Mouse (Mus musculus) skeletal muscle tissue, adult 2 months (tissue): ENCODE measurements around the gene Hrh3.

Source experiments
- DNase-seq: peaks from one replicate; pipeline ENCODE4 v3.0.0-alpha.2; 2012; ENCODE audit warnings: low read depth, low spot score

Gene Hrh3

GRCm38 (mm10) chr2:180107081-180107480 is 2.8 kb upstream of the Hrh3 start:
- no peak for DNase-seq

GRCm38 (mm10) chr2:180105441-180106190 is 1.3 kb upstream of the Hrh3 start:
- no peak for DNase-seq

- no peak for DNase-seq
These were observed 530 bp upstream of the Hrh3 start for GRCm38 (mm10) chr2:180104659-180105377.

GRCm38 (mm10) chr2:180103151-180103977 is 924 bp downstream of the Hrh3 start:
- no peak for DNase-seq

- DNase-seq, result no peak
These were observed 4.8 kb downstream of the Hrh3 start for GRCm38 (mm10) chr2:180099529-180099928.

GRCm38 (mm10) chr2:180098167-180098566 is 6.1 kb downstream of the Hrh3 start:
- no peak for DNase-seq

- DNase-seq, result no peak
These were observed 6.7 kb downstream of the Hrh3 start for GRCm38 (mm10) chr2:180097585-180097984.

GRCm38 (mm10) chr2:180095711-180096110 is 8.6 kb downstream of the Hrh3 start:
- DNase-seq, result no peak

- no peak for DNase-seq
These were observed 14.0 kb downstream of the Hrh3 start for GRCm38 (mm10) chr2:180090285-180090684.

- DNase-seq, result no peak
These were observed 16.8 kb downstream of the Hrh3 start for GRCm38 (mm10) chr2:180087472-180087871.

GRCm38 (mm10) chr2:180086637-180087027 is 17.7 kb downstream of the Hrh3 start:
- no peak for DNase-seq

- DNase-seq, result no peak
These were observed 18.2 kb downstream of the Hrh3 start for GRCm38 (mm10) chr2:180085926-180086636.

GRCm38 (mm10) chr2:180084565-180084964 is 19.7 kb downstream of the Hrh3 start:
- no peak for DNase-seq

- no peak for DNase-seq
These were observed 21.2 kb downstream of the Hrh3 start for GRCm38 (mm10) chr2:180083063-180083462.

GRCm38 (mm10) chr2:180080680-180081079 is 23.6 kb downstream of the Hrh3 start:
- DNase-seq, result no peak

GRCm38 (mm10) chr2:180077622-180078021 is 26.7 kb downstream of the Hrh3 start:
- no peak for DNase-seq

GRCm38 (mm10) chr2:180072886-180073285 is 31.4 kb downstream of the Hrh3 start:
- DNase-seq, result no peak

GRCm38 (mm10) chr2:180071671-180072070 is 32.6 kb downstream of the Hrh3 start:
- DNase-seq, result no peak

GRCm38 (mm10) chr2:180070481-180071453 is 33.5 kb downstream of the Hrh3 start, which contains the start of gene Mtg2:
Gene Mtg2, plus strand, starts transcription at chr2:180070588.
- peak; percentile 92 for DNase-seq

- no peak for DNase-seq
These were observed 34.4 kb downstream of the Hrh3 start for GRCm38 (mm10) chr2:180069770-180070480.
